Mouse (Mus musculus) natural killer cell, adult 2 months (primary cell): Measurements from ENCODE around the gene Cldn12.

Experiments used
- DNase-seq, 2 experiments: peaks; one replicate each; pipeline ENCODE4 v3.0.0; 2022; ENCODE audit warnings: low spot score in 2 of 2

Gene Cldn12

DNA sequence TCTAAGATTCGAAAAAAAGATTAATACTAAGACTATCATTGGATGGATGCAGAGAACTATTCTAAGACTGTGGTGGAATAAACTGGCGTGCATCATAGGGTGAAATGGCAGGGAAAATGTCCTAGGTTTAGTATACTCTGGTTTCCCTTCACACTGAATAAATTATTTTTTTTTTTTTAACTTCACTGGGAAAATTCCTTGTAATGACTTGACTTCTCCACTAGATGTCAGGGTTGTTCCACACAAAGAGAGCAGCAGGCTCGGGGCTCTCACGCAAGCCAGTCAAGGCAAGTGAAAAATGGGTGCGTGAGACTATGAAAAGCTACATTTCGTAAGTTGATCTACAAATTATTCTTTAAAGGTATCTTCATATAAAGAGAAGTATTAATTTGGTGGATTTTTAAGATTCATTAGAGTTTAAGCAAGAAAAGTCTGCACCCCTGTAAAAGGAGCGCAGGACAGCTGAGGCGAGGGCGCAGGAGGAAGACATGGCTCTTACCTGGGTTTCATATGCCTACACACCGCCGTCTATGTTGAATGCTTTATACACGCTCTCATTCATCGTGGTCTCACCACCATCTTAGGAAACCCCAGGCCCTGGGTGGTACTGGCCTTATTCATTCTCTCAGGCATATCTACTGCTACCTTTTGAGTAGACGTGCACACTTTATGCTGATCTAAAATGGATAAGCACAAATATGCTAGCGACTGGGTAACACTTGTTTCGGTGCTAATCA, 20.3 kb downstream of the Cldn12 start:
- DNase-seq = peak in 1 of 2 experiments; percentile 8

DNA sequence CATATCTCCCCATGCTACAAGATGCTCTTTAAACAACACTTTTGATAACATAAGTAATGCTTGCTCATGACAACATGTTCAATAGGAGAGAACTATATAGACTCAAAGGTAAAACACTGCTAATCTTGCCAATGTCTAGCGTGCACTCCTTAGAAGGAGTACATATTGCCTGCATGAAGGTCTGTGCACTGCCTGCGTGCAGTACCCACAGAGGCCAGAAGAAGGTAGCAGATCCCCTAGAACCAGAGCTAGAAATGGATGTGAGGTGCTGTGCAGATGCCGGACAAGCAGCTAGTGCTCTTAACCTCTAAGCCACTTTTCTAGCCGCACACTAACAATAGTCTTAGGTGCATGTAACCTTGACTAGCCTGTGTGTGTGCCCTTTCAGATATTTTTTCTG, 22.6 kb downstream of the Cldn12 start:
- DNase-seq = no peak

DNA sequence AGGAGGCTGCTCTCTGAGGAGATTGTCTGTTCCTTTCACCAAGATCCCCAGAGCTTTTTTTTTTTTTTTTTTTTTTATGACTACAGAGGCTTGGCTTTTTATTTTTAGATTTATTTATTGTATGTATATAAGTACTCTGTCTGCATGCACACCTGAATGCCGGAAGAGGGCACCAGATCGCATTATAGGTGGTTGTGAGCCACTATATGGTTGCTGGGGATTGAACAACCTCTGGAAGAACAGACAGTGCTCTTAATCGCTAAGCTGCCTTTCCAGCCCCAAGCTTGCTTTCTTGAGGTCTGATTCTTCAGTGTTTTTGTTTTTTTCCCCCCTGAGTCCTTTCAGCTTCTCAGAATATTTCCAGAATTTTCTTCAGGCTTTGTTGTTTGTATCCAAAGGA, 28.7 kb downstream of the Cldn12 start:
- no peak for DNase-seq

DNA sequence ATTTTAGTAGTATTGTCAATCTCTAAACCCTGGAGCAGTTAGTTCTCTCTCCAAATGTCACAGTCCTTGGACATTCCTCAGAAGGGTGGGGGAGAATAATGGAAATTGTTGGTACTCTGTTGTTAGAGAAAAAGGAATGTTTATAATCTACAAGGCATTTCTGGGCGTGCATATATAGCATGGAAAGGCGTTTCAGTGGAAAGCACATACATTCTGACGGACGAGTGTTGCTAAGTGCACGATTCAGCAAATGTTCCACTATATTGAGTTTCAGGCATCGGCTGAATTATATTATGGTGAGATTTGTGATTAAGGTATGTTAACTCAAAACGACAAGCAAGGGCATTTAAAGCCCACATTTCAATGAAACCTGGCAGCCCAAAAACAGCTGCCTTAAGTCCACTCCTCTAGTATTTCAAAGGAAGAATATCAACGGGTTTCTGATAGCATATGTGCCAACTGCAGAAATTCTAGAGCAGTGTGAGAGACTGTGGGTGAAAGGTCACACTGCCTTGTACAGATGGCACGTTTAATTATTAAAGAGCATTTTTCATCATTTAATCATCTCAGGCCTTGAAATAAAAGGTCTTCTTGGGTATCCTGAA, 31.4 kb downstream of the Cldn12 start:
- no peak for DNase-seq

DNA sequence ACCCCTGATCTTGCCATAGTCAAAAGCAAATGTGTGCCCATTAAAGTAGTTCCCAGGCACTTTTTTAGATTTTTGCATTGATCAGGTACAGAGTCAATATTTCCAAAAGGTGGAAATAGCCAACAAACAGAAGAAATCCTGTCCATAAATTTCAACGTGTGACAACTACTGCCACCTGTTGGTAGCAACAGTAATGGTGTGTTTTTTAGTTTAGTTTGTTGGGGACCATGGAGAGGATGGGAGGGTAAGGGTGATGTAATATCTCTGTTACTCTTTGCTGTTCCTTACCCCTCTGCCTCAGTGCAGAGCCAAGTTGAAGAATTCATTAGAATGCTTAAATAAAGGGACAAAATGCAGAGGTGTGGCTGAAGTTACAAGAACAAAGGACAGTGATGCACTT, 33.1 kb downstream of the Cldn12 start:
- DNase-seq = peak in 1 of 2 experiments; percentile 4

DNA sequence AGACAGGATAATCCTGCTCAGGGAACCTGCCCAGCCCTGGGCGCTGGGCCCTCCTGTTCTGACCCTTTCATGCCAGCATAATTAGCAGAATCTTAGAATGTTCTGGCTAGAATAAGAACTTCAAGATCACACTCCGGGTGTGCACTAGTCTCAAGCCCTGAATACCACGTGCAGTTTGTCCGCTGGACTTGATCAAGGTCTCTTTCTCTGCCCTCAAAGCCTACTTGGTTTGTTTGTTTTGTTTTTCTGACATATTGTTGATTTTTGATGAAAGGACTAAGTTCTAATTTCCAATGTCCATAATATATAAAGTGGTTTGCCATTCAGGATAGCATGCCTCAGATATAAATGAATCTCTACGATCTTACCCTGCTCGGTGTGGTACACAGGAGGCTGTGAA, 35.7 kb downstream of the Cldn12 start, which contains the start of gene 1700015F17Rik:
1700015F17Rik (minus strand) TSS at position 101 of the 400 bp plus-strand sequence.
- no peak for DNase-seq

DNA sequence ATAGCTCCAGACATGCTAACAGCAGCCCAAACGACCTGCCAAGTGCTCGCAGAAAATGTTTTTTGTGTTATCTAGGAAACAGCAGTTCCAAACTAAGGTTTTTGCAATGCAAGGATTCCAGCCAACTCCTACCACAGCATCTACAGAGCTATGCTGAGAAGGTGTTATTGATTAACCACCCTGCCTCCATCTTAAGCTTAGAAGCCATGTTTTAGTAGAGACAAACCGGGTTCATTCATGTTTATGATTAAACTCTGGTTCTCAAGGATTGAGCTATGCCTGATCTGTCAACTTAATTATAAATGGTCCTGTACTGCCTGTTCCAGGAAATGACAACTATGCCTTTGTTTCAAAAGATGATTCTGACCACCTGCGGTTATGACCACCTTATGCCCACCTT, 38.6 kb downstream of the Cldn12 start:
- DNase-seq = no peak

DNA sequence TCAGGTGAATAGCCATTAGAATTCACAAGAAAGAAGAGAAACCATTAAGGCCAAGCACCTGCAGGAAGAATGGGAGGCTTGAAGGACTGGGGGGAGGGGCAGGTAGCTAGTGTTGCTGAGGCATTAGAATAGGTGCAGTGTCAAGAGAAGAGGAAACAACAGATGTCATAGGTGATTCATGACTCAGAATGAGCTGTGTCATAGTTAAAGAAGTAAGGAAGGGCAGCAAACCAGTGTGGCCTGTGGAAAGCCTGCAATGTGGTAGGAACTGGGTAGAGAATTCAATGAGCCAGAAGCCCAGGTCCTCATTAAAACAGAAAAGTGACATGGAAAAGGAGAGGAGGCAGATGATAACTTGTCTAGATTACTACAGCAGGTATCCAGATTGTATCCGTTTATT, 49.5 kb downstream of the Cldn12 start:
- DNase-seq = no peak
